In genomic region chr11:79527015-79527738, GRCm38 (mm10) we compare ENCODE assay signal across 9 mouse cellular contexts. TPM values are rescaled to one million over a fixed set of nuclear protein-coding genes. Genes with fewer than 3 reads are reported as not detected.
DNase-seq lines count a peak whose midpoint lies in the region; ATAC-seq lines count a peak whose summit lies in the region.
"Had no signal": no experiment of that assay in that cellular context is flagged by ENCODE, and none has a peak within 500 bp of the region (broad histone marks: within the 10 kb centered on the region; RNA-seq: fewer than 3 reads in every experiment).

No protein-coding gene starts in this region.

- peak; percentile 28 for DNase-seq in midbrain, embryonic 11.5 days (ENCODE audit: low spot score, missing footprints)
- peak; percentile 40 to 68 for DNase-seq in gastrocnemius, adult 8-10 months (ENCODE audit: low spot score in 2 of 2)
- peak; percentile 25 to 46 for DNase-seq in kidney, adult 8-10 months
- peak; percentile 6 for DNase-seq in spleen, adult 12 weeks (ENCODE audit: low spot score)
- DNase-seq in cerebellum, postnatal 4 days (ENCODE audit: low spot score in 2 of 2), result no peak

- WGBS in midbrain, embryonic 11.5 days, result 92% methylated on average over 15 of the region's 15 CpGs
- 86% methylated on average over 15 of the region's 15 CpGs for WGBS in midbrain, embryonic 15.5 days
- 88% methylated on average over 15 of the region's 15 CpGs for WGBS in midbrain, embryonic 13.5 days

- no peaks in the 10 kb centered on the region for H3K27me3 ChIP-seq in midbrain, embryonic 11.5 days (ENCODE audit: control insufficient read depth, insufficient read depth, low read length)
- H3K27me3 ChIP-seq in midbrain, embryonic 15.5 days (replicated peaks), result no peaks in the 10 kb centered on the region
- no peaks in the 10 kb centered on the region for H3K27me3 ChIP-seq in midbrain, embryonic 13.5 days

- no peaks in the 10 kb centered on the region for H3K9me3 ChIP-seq in midbrain, embryonic 11.5 days (ENCODE audit: control insufficient read depth, low read length)
- H3K9me3 ChIP-seq in midbrain, embryonic 15.5 days, result no peaks in the 10 kb centered on the region
- H3K9me3 ChIP-seq in midbrain, embryonic 13.5 days, result no peaks in the 10 kb centered on the region

- no peaks in the 10 kb centered on the region for H3K4me1 ChIP-seq in midbrain, embryonic 11.5 days (ENCODE audit: control insufficient read depth, insufficient read depth, low read length)
- H3K4me1 ChIP-seq in midbrain, embryonic 15.5 days, result no peaks in the 10 kb centered on the region
- H3K4me1 ChIP-seq in midbrain, embryonic 13.5 days (replicated peaks), result no peaks in the 10 kb centered on the region

- no peak overlapping the region for H3K4me3 ChIP-seq in midbrain, embryonic 11.5 days (ENCODE audit: low read depth, low read length)
- H3K4me3 ChIP-seq in midbrain, embryonic 15.5 days, result no peak overlapping the region
- H3K4me3 ChIP-seq in midbrain, embryonic 13.5 days (replicated peaks), result no peak overlapping the region

- no peak overlapping the region for H3K9ac ChIP-seq in midbrain, embryonic 11.5 days (ENCODE audit: low read length)
- H3K9ac ChIP-seq in midbrain, embryonic 15.5 days, result no peak overlapping the region
- no peak overlapping the region for H3K9ac ChIP-seq in midbrain, embryonic 13.5 days (replicated peaks)

- no peaks in the 10 kb centered on the region for H3K36me3 ChIP-seq in midbrain, embryonic 11.5 days (ENCODE audit: control insufficient read depth, insufficient read depth, low read length)
- no peaks in the 10 kb centered on the region for H3K36me3 ChIP-seq in midbrain, embryonic 15.5 days (replicated peaks)
- H3K36me3 ChIP-seq in midbrain, embryonic 13.5 days, result peaks cover 13% of the 10 kb centered on the region

- no peak for ATAC-seq in midbrain, embryonic 11.5 days (ENCODE audit: low FRiP score)
- no peak for ATAC-seq in midbrain, embryonic 15.5 days (replicated peaks)
- ATAC-seq in activated CD4-positive, CD25-positive, alpha-beta regulatory T cell, adult 4 months, result no peak
- no peak for ATAC-seq in midbrain, embryonic 13.5 days

- no peak overlapping the region for H3K4me2 ChIP-seq in midbrain, embryonic 11.5 days
- no peak overlapping the region for H3K4me2 ChIP-seq in midbrain, embryonic 15.5 days
- H3K4me2 ChIP-seq in midbrain, embryonic 13.5 days (replicated peaks), result no peak overlapping the region

- H3K27ac ChIP-seq in midbrain, embryonic 11.5 days (ENCODE audit: low read depth, low read length), result no peak overlapping the region
- H3K27ac ChIP-seq in midbrain, embryonic 15.5 days, result no peak overlapping the region
- H3K27ac ChIP-seq in midbrain, embryonic 13.5 days, result no peak overlapping the region

RNA-seq across cellular contexts. Expression of gene Evi2, which starts 3.2 kb away (rescaled TPM):
- 0.83 and 0.84 TPM in 2 replicates for polyA plus RNA-seq in midbrain, embryonic 11.5 days (2014; fragmentation: Nextera tagmentation; extraction: Ambion mirVana)
- 0.43 and 0.74 TPM in 2 replicates for polyA plus RNA-seq in midbrain, embryonic 15.5 days (2015; fragmentation: Nextera tagmentation; extraction: Ambion mirVana)
- under 1 TPM in 1 of 4 experiments, not detected in 3; 0.19 TPM for total RNA-seq in gastrocnemius, adult 8-10 months (2022)
- 1 to 10 TPM; 6.2 to 8.4 TPM for polyA plus RNA-seq in activated CD4-positive, CD25-positive, alpha-beta regulatory T cell, adult 4 months (2017; shearing (Covaris generic))
- 0.62 and 1.1 TPM in 2 replicates for polyA plus RNA-seq in midbrain, embryonic 13.5 days (2015; fragmentation: Nextera tagmentation; extraction: Ambion mirVana)

RNA-seq across cellular contexts. Expression of gene Evi2a, which starts 3.2 kb away (rescaled TPM):
- polyA plus RNA-seq in midbrain, embryonic 11.5 days (2014; fragmentation: Nextera tagmentation; extraction: Ambion mirVana), result 3.0 and 4.6 TPM in 2 replicates
- 2.9 and 3.3 TPM in 2 replicates for polyA plus RNA-seq in midbrain, embryonic 15.5 days (2015; fragmentation: Nextera tagmentation; extraction: Ambion mirVana)
- 1 to 10 TPM; 1.8 to 6.6 (median 5.6) TPM for total RNA-seq in gastrocnemius, adult 8-10 months (2022)
- 10 to 100 TPM; 71.2 to 72.0 TPM for polyA plus RNA-seq in activated CD4-positive, CD25-positive, alpha-beta regulatory T cell, adult 4 months (2017; shearing (Covaris generic))
- 2.1 and 3.1 TPM in 2 replicates for polyA plus RNA-seq in midbrain, embryonic 13.5 days (2015; fragmentation: Nextera tagmentation; extraction: Ambion mirVana)

RNA-seq across cellular contexts. Expression of gene Evi2b, which starts 3.6 kb away (rescaled TPM):
- 0.22 and 0.51 TPM in 2 replicates for polyA plus RNA-seq in midbrain, embryonic 11.5 days (2014; fragmentation: Nextera tagmentation; extraction: Ambion mirVana)
- polyA plus RNA-seq in midbrain, embryonic 15.5 days (2015; fragmentation: Nextera tagmentation; extraction: Ambion mirVana), result 0.14 TPM in 1 of 2 replicates, not detected in the other
- under 1 TPM in 3 of 4 experiments, not detected in 1; 0.27 to 0.45 (median 0.39) TPM for total RNA-seq in gastrocnemius, adult 8-10 months (2022)
- polyA plus RNA-seq in activated CD4-positive, CD25-positive, alpha-beta regulatory T cell, adult 4 months (2017; shearing (Covaris generic)), result 10 to 100 TPM; 80.3 to 80.9 TPM
- polyA plus RNA-seq in midbrain, embryonic 13.5 days (2015; fragmentation: Nextera tagmentation; extraction: Ambion mirVana), result 0.19 TPM in 1 of 2 replicates, not detected in the other
- polyA plus RNA-seq: neural tube, embryonic 14.5 days had no signal

RNA-seq across cellular contexts. Expression of gene Omg, which starts 23.3 kb away (rescaled TPM):
- 1.9 TPM in 2 replicates for polyA plus RNA-seq in midbrain, embryonic 11.5 days (2014; fragmentation: Nextera tagmentation; extraction: Ambion mirVana)
- 5.3 and 5.4 TPM in 2 replicates for polyA plus RNA-seq in midbrain, embryonic 15.5 days (2015; fragmentation: Nextera tagmentation; extraction: Ambion mirVana)
- not detected for total RNA-seq in gastrocnemius, adult 8-10 months (2022)
- polyA plus RNA-seq in activated CD4-positive, CD25-positive, alpha-beta regulatory T cell, adult 4 months (2017; shearing (Covaris generic)), result not detected
- 2.6 and 3.3 TPM in 2 replicates for polyA plus RNA-seq in midbrain, embryonic 13.5 days (2015; fragmentation: Nextera tagmentation; extraction: Ambion mirVana)

Comparison
In these comparisons a context has a peak if more than half of its experiments do, and no peak if none do; other contexts are left out.
1. DNase-seq: peak in midbrain, embryonic 11.5 days (single experiment), gastrocnemius, adult 8-10 months (2 of 2), kidney, adult 8-10 months (2 of 2) and spleen, adult 12 weeks (single experiment); none in cerebellum, postnatal 4 days (0 of 2).
2. RNA of gene Evi2a, which starts 3.2 kb away (polyA plus RNA-seq): 71.2 to 72.0 TPM in activated CD4-positive, CD25-positive, alpha-beta regulatory T cell, adult 4 months; 2.9 to 3.3 TPM in midbrain, embryonic 15.5 days, 3.0 to 4.6 TPM in midbrain, embryonic 11.5 days and 2.1 to 3.1 TPM in midbrain, embryonic 13.5 days; every median in the first group is over 10 times any median in the second.
3. RNA of gene Evi2b, which starts 3.6 kb away (polyA plus RNA-seq): 80.3 to 80.9 TPM in activated CD4-positive, CD25-positive, alpha-beta regulatory T cell, adult 4 months; 0.22 to 0.51 TPM in midbrain, embryonic 11.5 days, 0.14 TPM in midbrain, embryonic 15.5 days and 0.19 TPM in midbrain, embryonic 13.5 days; every median in the first group is over 10 times any median in the second.